Mouse (Mus musculus) neural tube, embryonic 14.5 days (tissue): ENCODE measurements around the gene Ndufs4. TPM values are rescaled to one million over a fixed set of nuclear protein-coding genes. Genes with fewer than 3 reads are reported as not detected.

Experiments used
- ATAC-seq: fragments of 200-750 bp; cut with Nextera tagmentation; 2 replicates; pipeline ENCODE4 v1.8.0; 2017; ENCODE audit warnings: low read depth, mild to moderate bottlenecking, moderate TSS enrichment, moderate library complexity
- H3K27ac ChIP-seq: fragments of 300-500 bp; sonication (generic); 2 replicates; pipeline ENCODE4 v1.5.1; 2014; ENCODE audit warnings: low read depth, mild to moderate bottlenecking, control low read depth, low read length, moderate library complexity, mixed read lengths
- H3K27me3 ChIP-seq: fragments of 300-500 bp; sonication (generic); 2 replicates; pipeline ENCODE4 v1.6.1; 2014; ENCODE audit warnings: low read length; ENCODE audit not compliant: control insufficient read depth, insufficient read depth
- H3K36me3 ChIP-seq: fragments of 300-500 bp; sonication (generic); 2 replicates; pipeline ENCODE4 v1.6.1; 2014; ENCODE audit warnings: low read length, mixed read lengths; ENCODE audit not compliant: control insufficient read depth, insufficient read depth
- H3K4me1 ChIP-seq: fragments of 300-500 bp; sonication (generic); 2 replicates; pipeline ENCODE4 v1.6.1; 2014; ENCODE audit warnings: low read length; ENCODE audit not compliant: control insufficient read depth, insufficient read depth
- H3K4me2 ChIP-seq: fragments of 300-500 bp; sonication (generic); 2 replicates; pipeline ENCODE4 v1.6.1; 2014; ENCODE audit warnings: mild to moderate bottlenecking, low read depth, low read length, control low read depth
- H3K4me3 ChIP-seq: fragments of 300-500 bp; sonication (generic); 2 replicates; pipeline ENCODE4 v1.5.1; 2014; ENCODE audit warnings: low read depth, low read length, control low read depth, mixed read lengths
- H3K9ac ChIP-seq: fragments of 300-500 bp; sonication (generic); replicated peaks from 2 replicates; pipeline ENCODE4 v1.6.1; 2014; ENCODE audit warnings: low read depth, mild to moderate bottlenecking, control low read depth, low read length, mixed read lengths
- H3K9me3 ChIP-seq: fragments of 300-500 bp; sonication (generic); 2 replicates; pipeline ENCODE4 v1.6.1; 2016; ENCODE audit warnings: low read length; ENCODE audit not compliant: control insufficient read depth
- whole genome bisulfite sequencing: fragments of 180-500 bp; shearing (Covaris S2); extraction: QIAGEN DNeasy Blood & Tissue Kit; methylation state at CpG from one replicate; pipeline ENCODE4 v1.1.7; 2014; 5-methylcytosine and 5-hydroxymethylcytosine counted together
- polyA plus RNA-seq: library from polyadenylated mRNA; unstranded; fragments of >200 nt; fragmentation: Nextera tagmentation; extraction: Ambion mirVana; gene quantifications from 2 replicates; pipeline ENCODE4 v1.2.1, GENCODE M21; 2014

Ndufs4 gene
- polyA plus RNA-seq, 1 experiment from 2014 or later: 426 TPM

- H3K9me3 ChIP-seq: no peaks in the 10 kb centered on the region
- WGBS: 77% methylated on average over 16 of the region's 16 CpGs
- no peaks in the 10 kb centered on the region for H3K4me1 ChIP-seq
- H3K4me2 ChIP-seq: no peak overlapping the region
- no peak for ATAC-seq
- H3K27me3 ChIP-seq: no peaks in the 10 kb centered on the region
- no peak overlapping the region for H3K9ac ChIP-seq
- no peak overlapping the region for H3K4me3 ChIP-seq
- no peak overlapping the region for H3K27ac ChIP-seq
- no peaks in the 10 kb centered on the region for H3K36me3 ChIP-seq
Observed at GRCm38 (mm10) chr13:114271410-114272105, 116.5 kb downstream of the Ndufs4 start.

DNA sequence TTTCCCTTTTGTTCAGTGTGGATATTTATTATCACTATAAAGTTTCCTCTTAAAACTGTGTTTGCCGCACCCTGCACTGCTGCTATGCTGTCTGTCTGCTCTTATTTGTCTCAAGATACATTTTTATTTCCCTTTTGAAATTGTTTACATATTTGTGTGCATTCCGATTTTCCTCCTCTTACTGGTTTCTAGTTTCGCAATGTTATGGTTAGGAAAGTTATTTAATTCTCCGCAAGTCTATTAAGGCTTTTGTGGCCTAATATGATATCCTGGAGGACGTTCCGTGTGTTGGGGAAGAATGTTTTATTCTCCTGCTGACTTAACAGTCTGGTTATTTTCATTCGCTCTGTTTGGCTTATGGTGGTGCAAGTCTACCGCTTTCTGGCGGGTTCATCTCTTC, 120.3 kb downstream of the Ndufs4 start:
- Histone ChIP-seq H3K4me3 (no peak overlapping the region), H3K9me3 (no peaks in the 10 kb centered on the region), H3K9ac (no peak overlapping the region), H3K27me3 (no peaks in the 10 kb centered on the region), H3K36me3 (no peaks in the 10 kb centered on the region), H3K27ac (no peak overlapping the region), H3K4me1 (no peaks in the 10 kb centered on the region), H3K4me2 (no peak overlapping the region)
- no peak for ATAC-seq
- WGBS: 91% methylated on average over 9 of the region's 9 CpGs

DNA sequence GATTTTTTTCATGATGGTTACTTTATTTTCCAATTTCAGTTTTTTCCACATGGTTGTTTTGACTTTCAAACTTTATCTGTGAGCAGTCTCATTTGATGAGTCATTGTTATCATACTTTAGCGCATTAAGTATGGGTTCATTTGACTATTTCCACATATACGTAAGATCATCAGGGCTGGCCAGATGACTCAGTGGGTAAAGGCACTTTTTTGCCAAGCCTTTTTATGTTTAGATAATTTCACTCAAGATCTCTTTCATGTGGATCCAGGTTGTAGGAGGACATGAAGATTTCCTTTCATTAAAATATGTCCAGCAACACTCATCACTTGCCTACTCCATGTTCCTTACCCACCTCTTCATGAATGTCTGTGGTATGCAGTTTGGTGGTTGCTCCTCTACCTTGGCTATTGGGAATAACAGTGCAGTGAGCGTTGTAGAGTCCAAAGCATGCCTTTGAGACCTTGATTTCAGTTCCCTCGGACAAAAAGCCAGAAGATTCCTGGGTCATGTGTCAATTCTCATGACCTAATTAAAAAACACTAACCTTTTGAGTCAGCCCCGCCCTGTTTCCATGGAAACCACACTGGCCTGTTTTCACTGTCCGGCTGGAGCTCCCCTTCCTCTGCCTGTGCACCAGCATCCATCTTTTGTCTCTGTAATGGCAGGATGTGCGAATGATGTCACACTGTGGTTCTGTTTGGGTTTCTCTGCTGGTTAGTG, 127.4 kb downstream of the Ndufs4 start:
- no peaks in the 10 kb centered on the region for H3K9me3 ChIP-seq
- 52% methylated on average over 7 of the region's 7 CpGs for WGBS
- ATAC-seq: no peak

GRCm38 (mm10) chr13:114254697-114255096, 133.4 kb downstream of the Ndufs4 start:
- Histone ChIP-seq H3K27me3 (no peaks in the 10 kb centered on the region), H3K4me3 (no peak overlapping the region), H3K36me3 (no peaks in the 10 kb centered on the region), H3K4me1 (no peaks in the 10 kb centered on the region), H3K27ac (no peak overlapping the region), H3K9me3 (no peaks in the 10 kb centered on the region), H3K9ac (no peak overlapping the region), H3K4me2 (no peak overlapping the region)
- no peak for ATAC-seq
- 93% methylated on average over 10 of the region's 10 CpGs for WGBS

More for the DNA sequence above, 127.4 kb downstream of the Ndufs4 start:
- no peak overlapping the region for H3K27ac ChIP-seq
- H3K4me1 ChIP-seq: no peaks in the 10 kb centered on the region
- H3K4me3 ChIP-seq: no peak overlapping the region
- H3K4me2 ChIP-seq: no peak overlapping the region
- H3K36me3 ChIP-seq: no peaks in the 10 kb centered on the region
- H3K9ac ChIP-seq: no peak overlapping the region
- no peaks in the 10 kb centered on the region for H3K27me3 ChIP-seq

Other genes with a start within 250 kb of the Ndufs4 start
- 4.5 and 6.4 TPM in 2 replicates for gene Fst, start 70.7 kb upstream of the Ndufs4 start, polyA plus RNA-seq